Mouse (Mus musculus) liver, embryonic 12.5 days (tissue): ENCODE data around the gene Catip. TPM values are rescaled to one million over a fixed set of nuclear protein-coding genes. Genes with fewer than 3 reads are reported as not detected.
"Not testable (repeated sequence)": the region's sequence is repeated elsewhere in the genome, so short reads cannot be mapped to it uniquely, and the experiment has no call there.

ENCODE experiments used
- ATAC-seq: fragments of 200-750 bp; cut with Nextera tagmentation; 2 replicates; pipeline ENCODE4 v1.8.0; 2017; ENCODE audit warnings: moderate number of reproducible peaks, mild to moderate bottlenecking, moderate library complexity
- H3K27ac ChIP-seq: fragments of 300-500 bp; sonication (generic); 2 replicates; pipeline ENCODE4 v1.5.1; 2016; ENCODE audit warnings: mild to moderate bottlenecking
- H3K27me3 ChIP-seq: fragments of 300-500 bp; sonication (generic); replicated peaks from 2 replicates; pipeline ENCODE4 v1.6.1; 2016; ENCODE audit warnings: mild to moderate bottlenecking, moderate library complexity
- H3K36me3 ChIP-seq: fragments of 300-500 bp; sonication (generic); 2 replicates; pipeline ENCODE4 v1.6.1; 2016; ENCODE audit warnings: mild to moderate bottlenecking, moderate library complexity
- H3K4me1 ChIP-seq: fragments of 300-500 bp; sonication (generic); 2 replicates; pipeline ENCODE4 v1.6.1; 2016
- H3K4me2 ChIP-seq: fragments of 300-500 bp; sonication (generic); 2 replicates; pipeline ENCODE4 v1.6.1; 2016; ENCODE audit warnings: mild to moderate bottlenecking, moderate library complexity
- H3K4me3 ChIP-seq: fragments of 300-500 bp; sonication (generic); 2 replicates; pipeline ENCODE4 v1.5.1; 2016; ENCODE audit warnings: mild to moderate bottlenecking, moderate library complexity
- H3K9ac ChIP-seq: fragments of 300-500 bp; sonication (generic); 2 replicates; pipeline ENCODE4 v1.6.1; 2016; ENCODE audit warnings: mild to moderate bottlenecking, moderate library complexity
- H3K9me3 ChIP-seq: fragments of 300-500 bp; sonication (generic); replicated peaks from 2 replicates; pipeline ENCODE4 v1.6.1; 2016; ENCODE audit warnings: mild to moderate bottlenecking, moderate library complexity
- WGBS: fragments of 180-500 bp; shearing (Covaris S2); methylation state at CpG from one replicate; pipeline ENCODE4 v1.1.7; 2016; ENCODE audit not compliant: insufficient replicate concordance; 5-methylcytosine and 5-hydroxymethylcytosine counted together
- polyA plus RNA-seq: library from polyadenylated mRNA; unstranded; fragments of >200 nt; fragmentation: Nextera tagmentation; extraction: Ambion mirVana; gene quantifications from 2 replicates; pipeline ENCODE4 v1.2.1, GENCODE M21; 2016

The Catip gene
- polyA plus RNA-seq, 1 experiment from 2014 or later = 0.14 TPM

DNA sequence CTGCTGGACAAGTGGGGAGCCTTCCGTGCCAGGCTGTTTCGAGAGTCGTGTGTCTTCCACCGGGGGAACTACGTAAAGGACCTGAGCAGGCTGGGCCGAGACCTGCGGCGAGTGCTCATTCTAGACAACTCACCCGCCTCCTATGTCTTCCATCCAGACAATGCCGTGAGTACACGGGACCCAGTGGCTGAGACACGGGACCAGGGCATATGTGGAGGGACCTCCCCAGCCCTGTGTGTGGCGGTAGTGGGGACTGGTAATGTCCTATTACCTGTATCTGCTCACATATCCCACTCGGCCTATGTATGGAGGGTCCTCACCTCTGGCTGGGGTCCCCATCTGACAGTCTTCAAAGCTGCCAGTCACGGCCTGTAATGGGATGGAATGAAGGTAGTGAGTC lies 33.0 kb downstream of the Catip start:
- ATAC-seq = no peak
- 91% methylated on average over 15 of the region's 15 CpGs for WGBS
- no peak overlapping the region for H3K4me3 ChIP-seq
- H3K27me3 ChIP-seq = no peaks in the 10 kb centered on the region
- peak overlapping the region; percentile 97 for H3K27ac ChIP-seq
- H3K36me3 ChIP-seq = peaks cover 31% of the 10 kb centered on the region
- no peak overlapping the region for H3K4me2 ChIP-seq
- peaks cover 72% of the 10 kb centered on the region for H3K4me1 ChIP-seq
- H3K9ac ChIP-seq = no peak overlapping the region
- no peaks in the 10 kb centered on the region for H3K9me3 ChIP-seq

DNA sequence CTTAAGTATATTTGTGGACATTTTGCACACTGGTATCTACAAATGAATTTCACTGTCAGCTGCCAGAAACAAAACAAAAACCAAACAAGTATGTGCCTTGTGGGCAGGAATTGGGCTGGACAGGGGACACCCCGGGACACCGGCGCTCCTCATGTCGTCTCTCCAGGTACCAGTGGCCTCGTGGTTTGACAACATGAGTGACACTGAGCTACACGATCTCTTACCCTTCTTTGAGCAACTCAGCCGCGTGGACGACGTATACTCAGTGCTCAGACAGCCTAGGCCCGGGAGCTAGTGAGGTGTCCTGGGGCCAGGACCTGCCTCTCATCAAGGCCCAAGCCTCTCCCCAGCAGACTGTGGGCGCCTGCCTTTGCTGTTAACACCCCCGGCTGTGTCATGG lies 33.4 kb downstream of the Catip start:
- no peaks in the 10 kb centered on the region for H3K9me3 ChIP-seq
- no peak overlapping the region for H3K4me3 ChIP-seq
- 80% methylated on average over 13 of the region's 13 CpGs for WGBS
- ATAC-seq = no peak
- no peak overlapping the region for H3K9ac ChIP-seq
- H3K4me2 ChIP-seq = no peak overlapping the region
- peaks cover 31% of the 10 kb centered on the region for H3K36me3 ChIP-seq
- H3K4me1 ChIP-seq = peaks cover 69% of the 10 kb centered on the region
- peak overlapping the region; percentile 97 for H3K27ac ChIP-seq
- H3K27me3 ChIP-seq = no peaks in the 10 kb centered on the region

DNA sequence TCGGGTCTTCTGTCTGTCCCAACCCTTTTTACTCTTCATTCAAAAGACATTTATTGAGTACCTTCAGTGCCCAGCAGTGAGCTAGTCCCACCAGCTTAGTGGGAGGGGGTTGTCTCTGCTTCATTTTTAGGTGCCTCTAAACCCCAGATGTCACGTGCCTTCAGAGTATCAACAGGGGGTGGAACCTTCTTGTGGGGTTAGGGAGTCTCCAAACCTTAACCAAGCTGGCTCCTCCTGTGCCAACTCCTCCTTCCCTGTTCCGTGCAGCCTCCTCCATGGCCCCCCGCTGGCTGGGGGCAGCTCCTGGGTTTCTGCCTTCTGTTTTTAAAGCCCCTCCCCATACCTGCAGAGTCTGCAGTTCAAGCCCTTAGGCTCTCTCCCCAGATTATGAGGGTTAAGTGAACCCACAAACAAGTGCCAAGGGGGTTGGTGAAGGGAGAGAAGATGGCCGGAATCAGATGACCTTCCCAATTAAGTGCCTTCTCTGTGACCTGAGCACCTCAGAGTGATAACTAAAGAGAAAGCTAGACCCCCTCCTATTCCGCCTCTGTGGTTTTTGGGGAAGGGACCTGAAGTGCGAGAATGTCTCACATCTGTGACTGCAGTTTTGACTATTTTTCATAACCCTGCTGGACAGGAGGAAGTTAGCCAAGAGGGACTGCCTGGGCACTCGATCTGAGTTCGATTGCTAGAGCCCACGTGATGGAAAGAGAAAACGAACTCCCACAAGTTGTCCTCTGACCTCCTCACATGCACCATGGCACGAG lies 34.7 kb downstream of the Catip start:
- not testable (repeated sequence) for ATAC-seq, H3K27me3 ChIP-seq, H3K9me3 ChIP-seq
- H3K9ac ChIP-seq = peak overlapping the region; percentile 64
- 5% methylated on average over 12 of the region's 12 CpGs for WGBS
- peaks cover 73% of the 10 kb centered on the region for H3K4me1 ChIP-seq
- peaks cover 31% of the 10 kb centered on the region for H3K36me3 ChIP-seq
- H3K4me2 ChIP-seq = peak overlapping the region; percentile 86
- peak overlapping the region; percentile 94 for H3K27ac ChIP-seq
- peak overlapping the region; percentile 60 for H3K4me3 ChIP-seq

DNA sequence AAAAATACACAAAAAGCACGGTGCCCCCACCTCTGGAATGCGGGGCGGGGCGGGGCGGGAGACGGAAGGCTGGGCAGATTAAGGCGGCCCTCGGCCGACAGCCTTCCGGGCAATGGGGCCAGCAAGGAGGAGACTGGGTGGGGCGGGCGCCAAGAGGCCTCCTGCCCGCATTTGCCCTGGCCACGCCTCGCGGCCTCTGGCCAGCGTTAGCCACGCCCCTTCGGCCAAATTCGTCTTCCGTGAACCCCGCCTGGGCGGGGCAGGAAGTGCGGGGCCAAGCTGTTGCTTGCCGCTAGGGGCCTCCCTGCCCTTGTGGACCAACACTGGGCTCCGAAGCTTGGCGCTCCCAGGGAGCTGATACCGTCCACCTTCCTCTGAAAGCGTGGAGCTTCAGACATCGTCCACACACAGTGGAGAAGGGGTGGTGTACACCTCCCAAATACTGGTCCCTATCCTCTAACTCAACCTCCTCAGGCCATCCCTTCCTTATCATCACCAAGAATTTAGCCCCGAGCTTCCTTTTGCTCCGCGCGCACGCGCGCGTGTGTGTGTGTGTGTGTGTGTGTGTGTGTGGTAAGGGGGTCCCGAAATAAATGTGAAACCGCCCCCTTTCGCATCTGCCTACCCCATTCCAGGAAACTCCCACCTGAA lies 35.5 kb downstream of the Catip start:
- H3K4me3 ChIP-seq = peak overlapping the region; percentile 60
- H3K27ac ChIP-seq = peak overlapping the region; percentile 94
- H3K36me3 ChIP-seq = peaks cover 31% of the 10 kb centered on the region
- no peaks in the 10 kb centered on the region for H3K9me3 ChIP-seq
- WGBS = 0% methylated on average over 41 of the region's 41 CpGs
- peak; percentile 90 for ATAC-seq
- peak overlapping the region; percentile 86 for H3K4me2 ChIP-seq
- no peaks in the 10 kb centered on the region for H3K27me3 ChIP-seq
- peak overlapping the region; percentile 75 for H3K9ac ChIP-seq
- peaks cover 78% of the 10 kb centered on the region for H3K4me1 ChIP-seq

DNA sequence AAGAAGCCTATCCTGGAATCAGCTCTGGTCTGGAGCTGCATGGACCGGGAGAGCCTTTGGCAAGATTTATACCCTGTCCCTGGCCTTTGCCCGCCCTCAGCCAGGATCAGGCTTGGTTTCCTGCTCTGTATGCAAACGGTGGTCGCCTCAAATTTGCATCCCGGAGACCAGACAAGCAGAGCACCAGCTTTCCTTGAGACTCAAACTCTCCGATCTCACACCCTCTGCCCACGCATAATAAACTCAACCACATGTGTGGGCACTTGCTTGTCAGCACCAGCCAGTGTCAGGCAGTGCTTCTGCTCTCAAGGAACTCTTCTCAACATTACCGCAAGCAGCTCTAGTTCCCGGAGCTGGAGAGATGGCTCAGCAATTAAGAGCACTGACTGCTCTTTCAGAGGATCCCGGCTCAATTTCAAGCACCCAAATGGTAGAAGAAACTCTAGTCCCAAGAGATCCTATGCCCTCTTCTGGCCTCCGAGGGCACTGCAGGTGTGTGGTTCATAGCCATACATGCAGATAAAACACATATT lies 36.1 kb downstream of the Catip start:
- peak overlapping the region; percentile 86 for H3K4me2 ChIP-seq
- ATAC-seq = peak; percentile 23
- H3K27ac ChIP-seq = peak overlapping the region; percentile 94
- 3% methylated on average over 11 of the region's 11 CpGs for WGBS
- H3K36me3 ChIP-seq = peaks cover 30% of the 10 kb centered on the region
- no peaks in the 10 kb centered on the region for H3K9me3 ChIP-seq
- H3K27me3 ChIP-seq = no peaks in the 10 kb centered on the region
- H3K4me1 ChIP-seq = peaks cover 73% of the 10 kb centered on the region
- H3K4me3 ChIP-seq = peak overlapping the region; percentile 60
- peak overlapping the region; percentile 75 for H3K9ac ChIP-seq

DNA sequence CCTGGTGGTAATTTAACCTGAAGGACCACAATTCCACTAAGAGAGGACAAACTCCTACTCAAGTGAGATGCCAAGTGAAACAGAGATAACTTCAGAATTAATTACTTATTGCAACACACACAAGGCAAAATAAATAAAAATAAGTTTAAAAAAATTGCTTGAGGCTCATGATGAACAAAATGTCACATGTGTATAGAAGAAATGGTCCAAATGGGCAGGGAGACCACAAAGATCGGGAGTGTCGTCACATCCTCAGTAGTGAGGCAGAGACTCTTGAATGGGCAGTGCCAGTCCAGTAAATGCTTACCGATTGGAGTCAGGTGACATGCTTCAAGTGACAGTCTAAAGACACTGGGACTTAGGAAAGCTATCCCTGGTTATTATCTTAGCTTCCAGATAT lies 38.6 kb downstream of the Catip start:
- Histone ChIP-seq H3K9me3 (no peaks in the 10 kb centered on the region), H3K9ac (no peak overlapping the region), H3K4me1 (peaks cover 49% of the 10 kb centered on the region), H3K36me3 (peaks cover 5% of the 10 kb centered on the region), H3K27me3 (no peaks in the 10 kb centered on the region), H3K27ac (peak overlapping the region; percentile 77), H3K4me2 (peak overlapping the region; percentile 68), H3K4me3 (no peak overlapping the region)
- WGBS = 75% methylated on average over 3 of the region's 3 CpGs
- no peak for ATAC-seq

DNA sequence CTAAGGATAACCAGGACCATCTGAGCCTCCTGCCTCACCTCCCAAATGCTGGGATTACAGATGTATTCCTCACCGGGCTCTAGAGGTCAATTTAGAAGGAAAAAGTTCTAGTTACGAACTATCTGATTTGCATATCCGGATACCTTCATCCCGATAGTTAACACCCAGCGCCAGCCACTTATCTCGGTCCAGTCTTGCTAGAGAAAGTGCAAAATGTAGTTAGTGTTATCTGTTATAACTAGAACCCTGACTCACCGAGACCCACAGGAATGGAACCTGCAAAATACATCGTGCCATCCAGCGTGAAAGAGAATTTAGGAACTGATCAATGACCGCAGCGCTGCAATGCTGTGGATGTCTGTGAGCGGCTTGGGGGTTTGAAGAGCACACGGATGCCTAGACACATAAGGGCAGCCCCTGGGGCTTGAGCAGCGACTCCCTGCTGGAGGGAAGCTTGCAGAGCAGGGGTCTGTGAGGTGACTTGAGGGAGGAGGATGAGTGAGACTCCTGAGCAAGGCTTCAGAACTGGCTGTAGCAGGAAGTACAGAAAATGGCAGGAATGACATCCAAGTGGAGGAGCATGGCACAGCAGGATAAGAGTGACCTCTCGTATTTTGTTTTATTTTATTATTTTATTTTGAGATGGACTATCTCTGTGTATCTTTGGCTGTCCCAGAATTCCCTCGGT lies 39.3 kb downstream of the Catip start:
- peak overlapping the region; percentile 68 for H3K4me2 ChIP-seq
- no peaks in the 10 kb centered on the region for H3K9me3 ChIP-seq
- peak overlapping the region; percentile 59 for H3K9ac ChIP-seq
- H3K27ac ChIP-seq = peak overlapping the region; percentile 77
- peaks cover 48% of the 10 kb centered on the region for H3K4me1 ChIP-seq
- H3K4me3 ChIP-seq = peak overlapping the region; percentile 36
- ATAC-seq = no peak
- no peaks in the 10 kb centered on the region for H3K36me3 ChIP-seq
- WGBS = 32% methylated on average over 16 of the region's 16 CpGs
- H3K27me3 ChIP-seq = no peaks in the 10 kb centered on the region

DNA sequence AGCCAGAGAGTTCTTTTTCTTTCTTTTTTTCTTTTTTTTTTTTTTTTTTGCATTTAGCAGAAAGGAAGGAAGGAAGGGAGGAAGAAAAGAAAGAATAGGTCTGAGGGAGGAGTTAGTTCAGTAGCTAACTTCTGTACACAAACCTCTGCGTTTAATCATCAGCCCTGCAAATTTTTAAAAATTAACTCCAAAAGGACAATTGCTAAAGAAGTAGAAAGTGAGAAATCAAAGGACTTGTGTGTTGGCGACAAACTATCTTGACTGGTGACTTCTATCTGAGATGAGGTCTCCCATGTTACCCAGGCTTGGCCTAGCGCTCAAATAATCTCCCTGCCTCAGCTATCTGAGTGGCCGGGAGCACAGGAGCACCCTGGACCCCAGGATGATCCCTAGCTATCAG lies 42.3 kb downstream of the Catip start:
- Histone ChIP-seq H3K9me3 (no peaks in the 10 kb centered on the region), H3K27me3 (no peaks in the 10 kb centered on the region), H3K4me2 (no peak overlapping the region), H3K36me3 (no peaks in the 10 kb centered on the region), H3K27ac (no peak overlapping the region), H3K4me1 (peaks cover 30% of the 10 kb centered on the region), H3K4me3 (no peak overlapping the region), H3K9ac (no peak overlapping the region; the same call in 1 of the 2 replicates)
- no peak for ATAC-seq
- 72% methylated on average over 4 of the region's 4 CpGs for WGBS

DNA sequence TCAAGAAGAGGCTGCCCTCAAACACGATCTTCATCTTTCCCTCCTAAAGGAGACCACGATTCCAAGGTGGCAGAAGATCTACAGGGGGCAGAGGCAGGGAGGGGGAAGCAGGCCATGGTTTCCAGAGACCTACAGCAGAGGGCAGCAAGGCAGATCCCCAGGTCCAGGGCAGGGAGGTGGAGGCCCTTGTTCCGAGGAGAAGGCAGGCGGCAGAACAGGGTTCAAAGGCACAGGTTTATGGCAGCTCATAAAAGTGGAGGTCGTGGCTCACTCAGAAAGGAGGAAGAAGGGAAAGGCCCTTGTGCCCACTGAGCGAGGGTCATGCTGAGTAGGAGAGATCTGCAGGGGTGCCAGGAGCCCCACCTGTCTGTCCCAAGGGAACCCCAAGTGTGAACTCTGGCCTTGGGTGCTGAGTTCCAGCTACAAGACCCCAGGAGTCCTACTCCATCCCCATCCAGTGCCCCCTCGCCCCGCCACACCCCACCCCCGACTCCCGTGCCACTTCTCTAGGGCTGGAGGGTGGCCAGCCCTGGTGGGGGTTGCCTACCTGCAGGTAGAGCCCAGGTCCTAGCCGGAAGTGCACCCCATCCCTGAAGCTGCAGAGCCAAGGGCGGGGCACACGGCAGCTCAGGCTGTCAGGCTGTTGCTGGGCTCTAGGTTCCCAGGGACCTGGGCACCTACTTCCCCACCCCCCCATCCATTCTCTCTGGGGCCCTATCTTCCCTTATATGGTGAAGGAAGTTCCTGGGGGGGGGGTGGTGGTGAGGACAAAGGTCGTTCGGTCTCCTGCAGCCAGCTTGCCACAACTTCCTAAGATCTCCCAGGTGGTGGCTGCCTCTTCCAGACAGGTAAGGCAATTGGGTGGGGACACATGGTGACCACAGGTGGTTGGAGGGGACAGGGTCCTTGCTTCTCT lies 46.9 kb downstream of the Catip start, which contains the start of gene Vil1:
TSS of gene Vil1 (plus strand) at position 788 of the 916 bp plus-strand sequence.
- Histone ChIP-seq H3K9me3 (no peaks in the 10 kb centered on the region), H3K9ac (no peak within 1 kb of the TSS), H3K4me2 (no peak within 1 kb of the TSS), H3K36me3 (no peaks in the 10 kb centered on the region), H3K4me3 (no peak within 1 kb of the TSS), H3K27ac (no peak within 1 kb of the TSS), H3K27me3 (peaks cover 7% of the 10 kb centered on the region; the same call in 1 of the 2 replicates), H3K4me1 (peaks cover 14% of the 10 kb centered on the region)
- WGBS = 49% methylated on average over 15 of the region's 15 CpGs
- ATAC-seq = no peak

DNA sequence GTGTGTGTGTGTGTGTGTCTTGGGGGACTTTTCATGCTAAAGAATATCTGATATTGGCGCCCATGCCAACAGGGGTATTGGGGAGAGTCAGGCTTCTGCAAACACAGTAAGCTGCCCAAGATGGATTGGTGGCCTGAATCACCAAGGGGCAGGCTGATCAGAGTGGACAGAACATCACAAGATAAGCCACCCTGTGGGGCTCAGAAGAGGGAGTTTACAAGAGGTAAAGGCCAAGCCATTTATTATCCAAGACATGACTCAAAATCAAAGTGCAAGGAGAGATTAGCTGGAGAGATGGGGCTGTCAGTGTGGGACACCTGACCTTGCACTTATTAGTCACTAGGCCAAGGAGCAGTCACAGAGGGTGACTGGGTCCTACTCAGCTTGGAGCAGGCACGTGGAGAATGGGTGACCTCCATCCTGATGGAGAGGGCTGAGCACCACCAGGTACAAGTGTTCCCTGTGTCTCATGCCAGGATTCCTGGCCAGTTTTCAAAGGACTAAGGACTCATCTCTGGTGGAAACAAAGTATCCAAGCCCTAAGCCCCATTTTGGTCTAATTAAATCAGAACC lies 49.9 kb downstream of the Catip start:
- no peak overlapping the region for H3K4me3 ChIP-seq
- WGBS = 37% methylated on average over 2 of the region's 2 CpGs
- peaks cover 9% of the 10 kb centered on the region for H3K9me3 ChIP-seq

DNA sequence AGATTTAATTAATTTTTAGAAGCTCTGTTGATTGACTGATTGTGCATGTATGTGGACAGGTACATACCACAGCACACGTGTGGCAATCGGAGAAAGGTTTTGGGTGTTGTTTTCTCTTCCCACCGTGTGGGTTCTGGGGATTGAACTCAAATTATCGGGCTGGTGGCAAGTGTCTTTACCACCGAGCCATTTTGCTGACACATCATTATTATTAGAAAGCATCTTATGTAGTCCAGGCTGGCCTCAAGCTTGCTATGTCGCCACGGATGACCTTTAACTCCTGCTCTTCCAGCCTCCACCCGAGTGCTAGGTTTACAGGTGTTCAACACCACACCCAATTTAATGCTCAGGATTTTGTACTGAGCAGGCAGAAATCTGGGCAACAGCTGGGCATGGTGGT lies 50.8 kb downstream of the Catip start:
- no peak overlapping the region for H3K9ac ChIP-seq
- H3K4me3 ChIP-seq = no peak overlapping the region
- no peak overlapping the region for H3K27ac ChIP-seq
- no peak overlapping the region for H3K4me2 ChIP-seq
- peaks cover 7% of the 10 kb centered on the region; the same call in 1 of the 2 replicates for H3K27me3 ChIP-seq
- no peak for ATAC-seq
- H3K9me3 ChIP-seq = peaks cover 9% of the 10 kb centered on the region
- peaks cover 30% of the 10 kb centered on the region for H3K4me1 ChIP-seq
- no peaks in the 10 kb centered on the region for H3K36me3 ChIP-seq
- 65% methylated on average over 8 of the region's 8 CpGs for WGBS

More for the DNA sequence above, 49.9 kb downstream of the Catip start:
- no peak for ATAC-seq
- H3K27me3 ChIP-seq = peaks cover 7% of the 10 kb centered on the region; the same call in 1 of the 2 replicates
- H3K36me3 ChIP-seq = no peaks in the 10 kb centered on the region
- no peak overlapping the region for H3K4me2 ChIP-seq
- H3K27ac ChIP-seq = no peak overlapping the region
- H3K9ac ChIP-seq = no peak overlapping the region
- H3K4me1 ChIP-seq = peaks cover 30% of the 10 kb centered on the region
